Mouse (Mus musculus) forebrain, embryonic 14.5 days (tissue): ENCODE results near the gene Lcor. TPM values are rescaled to one million over a fixed set of nuclear protein-coding genes. Genes with fewer than 3 reads are reported as not detected.

ENCODE experiments used
- ATAC-seq: fragments of 200-750 bp; cut with Nextera tagmentation; 2 replicates; pipeline ENCODE4 v1.8.0; 2017; ENCODE audit warnings: mild to moderate bottlenecking, moderate library complexity
- DNase-seq: peaks from one replicate; pipeline ENCODE4 v3.0.0-alpha.2; 2015; ENCODE audit warnings: low spot score
- H3K27ac ChIP-seq: fragments of 300-500 bp; sonication (generic); 2 replicates; pipeline ENCODE4 v1.5.1; 2014; ENCODE audit warnings: low read depth, mild to moderate bottlenecking, control low read depth, low read length, moderate library complexity
- H3K27me3 ChIP-seq: fragments of 300-500 bp; sonication (generic); replicated peaks from 2 replicates; pipeline ENCODE4 v1.6.1; 2014; ENCODE audit warnings: low read length, control low read depth, mixed read lengths; ENCODE audit not compliant: control insufficient read depth, insufficient read depth
- H3K36me3 ChIP-seq: fragments of 300-500 bp; sonication (generic); 2 replicates; pipeline ENCODE4 v1.6.1; 2014; ENCODE audit warnings: low read length, control low read depth; ENCODE audit not compliant: control insufficient read depth, insufficient read depth
- H3K4me1 ChIP-seq: fragments of 300-500 bp; sonication (generic); 2 replicates; pipeline ENCODE4 v1.6.1; 2014; ENCODE audit warnings: antibody characterized with exemption, low read length, control low read depth; ENCODE audit not compliant: control insufficient read depth, insufficient read depth
- H3K4me2 ChIP-seq: fragments of 300-500 bp; sonication (generic); 2 replicates; pipeline ENCODE4 v1.6.1; 2014; ENCODE audit warnings: mild to moderate bottlenecking, control low read depth, low read length
- H3K4me3 ChIP-seq: fragments of 300-500 bp; sonication (generic); 2 replicates; pipeline ENCODE4 v1.5.1; 2014; ENCODE audit warnings: low read depth, low read length, control low read depth
- H3K9ac ChIP-seq: fragments of 300-500 bp; sonication (generic); 2 replicates; pipeline ENCODE4 v1.6.1; 2014; ENCODE audit warnings: mild to moderate bottlenecking, low read length, control low read depth, moderate library complexity
- H3K9me3 ChIP-seq: fragments of 300-500 bp; sonication (generic); replicated peaks from 2 replicates; pipeline ENCODE4 v1.6.1; 2016; ENCODE audit warnings: low read length, control low read depth, mixed read lengths; ENCODE audit not compliant: control insufficient read depth
- WGBS: fragments of 180-500 bp; shearing (Covaris S2); extraction: QIAGEN DNeasy Blood & Tissue Kit; methylation state at CpG from one replicate; pipeline ENCODE4 v1.1.7; 2014; 5-methylcytosine and 5-hydroxymethylcytosine counted together
- polyA plus RNA-seq: library from polyadenylated mRNA; unstranded; fragments of >200 nt; fragmentation: Nextera tagmentation; extraction: Ambion mirVana; gene quantifications from 2 replicates; pipeline ENCODE4 v1.2.1, GENCODE M21; 2014

The Lcor gene
- polyA plus RNA-seq, 1 experiment from 2014 or later: 16.8 TPM

GRCm38 (mm10) chr19:41568791-41569190 is 86.4 kb downstream of the Lcor start:
- WGBS: 77% methylated on average over 2 of the region's 2 CpGs
- DNase-seq: no peak
- H3K4me2 ChIP-seq: no peak overlapping the region

DNA sequence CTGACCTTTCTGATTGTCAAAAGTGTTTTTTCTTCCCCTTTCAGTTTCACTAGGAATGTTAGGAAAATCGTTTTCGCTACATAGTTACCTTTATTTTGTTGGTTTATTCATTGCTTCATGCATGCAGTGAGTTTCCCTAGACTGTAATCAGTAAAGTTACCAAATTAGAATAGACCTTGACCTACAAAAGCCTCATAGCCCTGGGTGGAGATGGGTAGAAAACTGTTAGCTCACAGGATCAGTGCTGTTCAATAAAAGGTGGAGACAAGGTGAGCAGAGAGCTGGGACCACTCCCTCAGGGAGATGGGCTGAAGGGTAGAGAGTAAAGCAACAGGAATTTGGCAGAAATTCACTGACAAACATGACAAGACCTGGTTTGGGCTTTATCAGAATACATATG is 91.3 kb downstream of the Lcor start:
- no peaks in the 10 kb centered on the region for H3K36me3 ChIP-seq
- no peak overlapping the region for H3K9ac ChIP-seq
- ATAC-seq (no peak), DNase-seq (no peak)
- WGBS: 84% methylated on average over 2 of the region's 2 CpGs
- no peak overlapping the region for H3K27ac ChIP-seq
- no peak overlapping the region for H3K4me3 ChIP-seq
- no peaks in the 10 kb centered on the region for H3K4me1 ChIP-seq
- no peaks in the 10 kb centered on the region for H3K9me3 ChIP-seq
- H3K27me3 ChIP-seq: no peaks in the 10 kb centered on the region
- H3K4me2 ChIP-seq: no peak overlapping the region

More at GRCm38 (mm10) chr19:41568791-41569190, 86.4 kb downstream of the Lcor start:
- H3K4me1 ChIP-seq: no peaks in the 10 kb centered on the region
- no peak for ATAC-seq
- H3K9ac ChIP-seq: no peak overlapping the region
- H3K36me3 ChIP-seq: no peaks in the 10 kb centered on the region
- no peak overlapping the region for H3K4me3 ChIP-seq
- no peaks in the 10 kb centered on the region for H3K27me3 ChIP-seq
- H3K27ac ChIP-seq: no peak overlapping the region
- no peaks in the 10 kb centered on the region for H3K9me3 ChIP-seq

DNA sequence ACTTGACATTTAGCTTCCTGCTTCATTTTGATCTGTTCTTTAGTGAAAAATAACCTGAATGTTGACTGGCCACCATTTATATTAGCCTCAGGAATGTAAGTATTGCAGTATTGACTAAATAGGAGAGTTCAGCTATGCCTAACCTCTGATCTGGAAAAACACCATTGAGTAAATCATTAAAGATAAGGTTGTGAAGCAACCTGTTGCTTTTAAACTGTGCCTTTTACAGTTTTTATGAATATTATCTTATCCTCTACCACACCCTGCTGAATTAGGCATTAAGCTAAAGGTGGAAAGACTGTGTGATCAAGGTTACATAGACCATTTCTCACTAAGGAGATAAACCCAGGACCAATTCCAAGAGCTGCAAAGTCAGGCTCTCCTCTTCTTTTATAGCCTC is 95.1 kb downstream of the Lcor start:
- no peak for DNase-seq
- H3K9me3 ChIP-seq: no peaks in the 10 kb centered on the region
- H3K4me2 ChIP-seq: no peak overlapping the region
- H3K27ac ChIP-seq: no peak overlapping the region
- no peaks in the 10 kb centered on the region for H3K4me1 ChIP-seq
- H3K27me3 ChIP-seq: no peaks in the 10 kb centered on the region
- H3K36me3 ChIP-seq: peaks cover 12% of the 10 kb centered on the region
- ATAC-seq: no peak
- no peak overlapping the region for H3K9ac ChIP-seq
- H3K4me3 ChIP-seq: no peak overlapping the region

DNA sequence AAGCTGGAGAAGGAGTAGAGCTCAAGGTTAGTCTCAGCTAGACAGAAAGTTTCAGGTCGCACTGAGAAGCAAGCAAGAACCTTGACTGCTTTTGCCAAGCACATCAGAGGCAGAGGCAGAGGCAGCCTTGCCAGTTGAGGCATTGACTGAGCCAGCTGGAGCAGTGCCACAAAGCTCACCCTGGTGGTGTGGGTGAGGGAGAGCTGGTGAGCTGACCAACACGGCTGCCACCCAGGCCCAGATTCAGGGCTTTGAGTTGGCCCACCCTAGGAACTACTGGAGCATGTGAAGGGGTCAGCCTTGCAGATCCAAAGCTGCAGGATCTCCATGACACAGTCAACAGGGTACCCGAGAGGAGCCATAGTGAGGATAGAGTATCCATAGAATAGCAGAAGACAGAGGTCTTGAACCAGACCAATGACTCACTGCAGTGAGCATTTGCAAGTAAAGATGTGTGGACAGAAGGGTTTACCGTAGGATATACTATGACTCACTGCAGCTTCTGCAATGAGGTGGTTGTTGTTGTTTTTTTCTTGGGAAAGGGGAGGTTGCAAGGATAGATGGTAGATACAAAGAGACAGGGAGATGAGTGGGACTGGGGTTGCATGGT is 97.0 kb downstream of the Lcor start:
- H3K9me3 ChIP-seq: no peaks in the 10 kb centered on the region
- H3K4me3 ChIP-seq: no peak overlapping the region
- no peak overlapping the region for H3K4me2 ChIP-seq
- no peak overlapping the region for H3K9ac ChIP-seq
- no peak for DNase-seq
- H3K36me3 ChIP-seq: peaks cover 30% of the 10 kb centered on the region
- no peaks in the 10 kb centered on the region for H3K4me1 ChIP-seq
- no peaks in the 10 kb centered on the region for H3K27me3 ChIP-seq
- no peak for ATAC-seq
- WGBS: 90% methylated on average over 4 of the region's 4 CpGs
- no peak overlapping the region for H3K27ac ChIP-seq

DNA sequence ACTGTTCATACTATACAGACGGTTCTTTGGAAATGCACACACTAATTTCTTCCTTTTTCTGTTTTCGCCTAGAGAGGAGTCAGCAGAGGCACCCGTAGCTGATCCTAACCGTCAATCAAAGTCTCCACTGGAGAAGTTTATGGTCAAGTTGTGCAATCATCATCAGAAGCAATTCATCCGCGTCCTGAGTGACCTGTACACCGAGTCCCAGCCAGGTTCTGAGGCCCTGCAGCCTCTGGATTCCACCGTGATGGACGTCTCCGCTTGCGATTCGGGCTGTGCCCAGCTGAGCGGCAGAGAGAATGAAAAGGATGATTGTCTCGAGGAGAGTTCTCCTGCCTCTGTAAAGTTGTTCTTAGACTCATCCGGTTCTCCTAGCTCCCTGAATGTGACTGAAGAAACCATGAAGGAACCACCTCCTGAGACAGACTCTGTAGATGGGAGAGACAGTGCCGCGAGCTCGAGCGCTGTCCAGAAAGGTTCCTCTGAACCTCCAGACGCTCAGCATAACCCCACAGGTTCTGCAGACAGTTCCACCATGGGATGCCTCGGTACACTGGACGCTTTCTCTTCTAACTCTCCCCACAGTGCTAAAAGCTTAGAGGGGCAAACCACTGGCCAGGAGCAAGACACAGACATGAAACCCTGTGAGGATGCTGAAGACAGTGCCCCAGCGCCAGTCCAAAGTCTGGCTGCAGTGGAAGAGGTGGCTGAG is 99.4 kb downstream of the Lcor start, which contains the start of gene Gm340:
TSS of gene Gm340 (plus strand) at position 665 of the 715 bp plus-strand sequence.
- WGBS: 94% methylated on average over 23 of the region's 23 CpGs
- H3K36me3 ChIP-seq: peaks cover 55% of the 10 kb centered on the region
- H3K9ac ChIP-seq: no peak within 1 kb of the TSS
- no peaks in the 10 kb centered on the region for H3K9me3 ChIP-seq
- H3K4me1 ChIP-seq: no peaks in the 10 kb centered on the region
- DNase-seq (no peak), ATAC-seq (no peak)
- H3K27ac ChIP-seq: no peak within 1 kb of the TSS
- no peak within 1 kb of the TSS for H3K4me3 ChIP-seq
- H3K27me3 ChIP-seq: no peaks in the 10 kb centered on the region
- no peak within 1 kb of the TSS for H3K4me2 ChIP-seq

DNA sequence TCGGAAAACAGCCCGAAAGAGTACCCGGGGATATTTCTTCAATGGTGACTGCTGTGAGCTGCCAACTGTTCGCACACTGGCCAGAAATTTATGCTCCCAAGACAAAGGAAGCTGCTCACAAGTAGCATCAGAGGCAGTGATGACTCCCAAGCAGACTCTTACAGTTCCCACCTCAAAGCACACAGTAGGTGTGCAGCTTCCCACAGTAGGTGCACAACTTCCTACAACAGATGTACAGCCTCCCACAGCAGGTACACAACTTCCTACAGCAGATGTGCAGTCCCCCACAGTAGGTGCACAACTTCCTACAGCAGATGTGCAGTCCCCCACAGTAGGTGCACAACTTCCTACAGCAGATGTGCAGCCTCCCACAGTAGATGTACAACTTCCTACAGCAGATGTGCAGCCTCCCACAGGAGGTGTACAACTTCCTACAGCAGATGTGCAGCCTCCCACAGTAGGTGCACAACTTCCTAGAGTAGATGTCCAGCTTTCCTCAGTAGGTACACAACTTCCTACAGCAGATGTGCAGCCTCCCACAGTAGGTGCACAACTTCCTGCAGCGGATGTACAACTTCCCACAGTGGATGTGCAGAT is 100.6 kb downstream of the Lcor start:
- no peak overlapping the region for H3K9ac ChIP-seq

GRCm38 (mm10) chr19:41586752-41587151 is 104.3 kb downstream of the Lcor start:
- ATAC-seq: no peak
- H3K4me3 ChIP-seq: no peak overlapping the region
- DNase-seq: no peak
- no peaks in the 10 kb centered on the region for H3K4me1 ChIP-seq
- H3K27ac ChIP-seq: no peak overlapping the region
- no peak overlapping the region for H3K9ac ChIP-seq
- H3K36me3 ChIP-seq: peaks cover 51% of the 10 kb centered on the region
- H3K9me3 ChIP-seq: no peaks in the 10 kb centered on the region
- H3K4me2 ChIP-seq: no peak overlapping the region
- H3K27me3 ChIP-seq: no peaks in the 10 kb centered on the region
- WGBS: 90% methylated on average over 10 of the region's 10 CpGs

More for the DNA sequence above, 100.6 kb downstream of the Lcor start:
- Histone ChIP-seq H3K27me3 (no peaks in the 10 kb centered on the region), H3K4me3 (no peak overlapping the region), H3K4me2 (no peak overlapping the region), H3K36me3 (peaks cover 55% of the 10 kb centered on the region), H3K9me3 (no peaks in the 10 kb centered on the region), H3K4me1 (no peaks in the 10 kb centered on the region), H3K27ac (no peak overlapping the region)
- whole genome bisulfite sequencing: over 99% methylated on average over 5 of the region's 5 CpGs
- ATAC-seq (no peak), DNase-seq (no peak)

GRCm38 (mm10) chr19:41587431-41588222 is 105.2 kb downstream of the Lcor start:
- Histone ChIP-seq H3K4me3 (no peak overlapping the region), H3K36me3 (peaks cover 42% of the 10 kb centered on the region), H3K9me3 (no peaks in the 10 kb centered on the region), H3K4me2 (no peak overlapping the region), H3K9ac (no peak overlapping the region), H3K27me3 (no peaks in the 10 kb centered on the region), H3K4me1 (no peaks in the 10 kb centered on the region), H3K27ac (no peak overlapping the region)
- WGBS: 89% methylated on average over 20 of the region's 20 CpGs
- ATAC-seq (no peak), DNase-seq (no peak)
